Comparison of ENCODE assay signal across 11 mouse cellular contexts in genomic region chr12:53992411-53992810, GRCm38 (mm10).
DNase-seq lines count a peak whose midpoint lies in the region; ATAC-seq and TF ChIP-seq lines count a peak whose summit lies in the region.
"Had no signal": no experiment of that assay in that cellular context is flagged by ENCODE, and none has a peak within 500 bp of the region (broad histone marks: within the 10 kb centered on the region; RNA-seq: fewer than 3 reads in every experiment).

No protein-coding gene starts in this region.

- no peak overlapping the region for H3K4me3 ChIP-seq in forebrain, postnatal 0 days (ENCODE audit: low read depth, low read length)
- H3K4me3 ChIP-seq in forebrain, embryonic 16.5 days (replicated peaks; ENCODE audit: low read length), result no peak overlapping the region
- no peak overlapping the region for H3K4me3 ChIP-seq in lung, embryonic 14.5 days (ENCODE audit: low read depth, low read length)
- H3K4me3 ChIP-seq in bone marrow, adult 2 months (replicated peaks; ENCODE audit: control insufficient read depth, low read depth, low read length), result no peak overlapping the region
- H3K4me3 ChIP-seq in forebrain, embryonic 13.5 days, result no peak overlapping the region
- H3K4me3 ChIP-seq: embryonic facial prominence, embryonic 15.5 days had no signal

- no peaks in the 10 kb centered on the region for H3K4me1 ChIP-seq in forebrain, postnatal 0 days (ENCODE audit: insufficient read depth)
- H3K4me1 ChIP-seq in forebrain, embryonic 16.5 days (replicated peaks; ENCODE audit: control insufficient read depth, insufficient read depth, low read length), result peaks cover 3% of the 10 kb centered on the region; the same call in 1 of the 2 replicates
- H3K4me1 ChIP-seq in lung, embryonic 14.5 days (ENCODE audit: insufficient read depth), result no peaks in the 10 kb centered on the region
- no peaks in the 10 kb centered on the region for H3K4me1 ChIP-seq in bone marrow, adult 2 months (ENCODE audit: control insufficient read depth, insufficient read depth, low read length)
- peaks cover 16% of the 10 kb centered on the region for H3K4me1 ChIP-seq in forebrain, embryonic 13.5 days
- H3K4me1 ChIP-seq: embryonic facial prominence, embryonic 15.5 days had no signal

- TF ChIP-seq POLR2A in bone marrow, adult 2 months (IDR thresholded peaks at IDR 0.05; ENCODE audit: borderline replicate concordance, control insufficient read depth, low read depth, low read length), result no peak

- 96% methylated on average over 6 of the region's 6 CpGs for WGBS in forebrain, postnatal 0 days
- WGBS in forebrain, embryonic 16.5 days, result 98% methylated on average over 6 of the region's 6 CpGs
- 95% methylated on average over 6 of the region's 6 CpGs for WGBS in lung, embryonic 14.5 days
- 88% methylated on average over 6 of the region's 6 CpGs for WGBS in bone marrow, adult 2 months
- 96% methylated on average over 6 of the region's 6 CpGs for WGBS in forebrain, embryonic 13.5 days

- H3K9ac ChIP-seq in forebrain, postnatal 0 days, result no peak overlapping the region
- H3K9ac ChIP-seq in forebrain, embryonic 16.5 days (replicated peaks; ENCODE audit: low read depth, low read length), result no peak overlapping the region
- no peak overlapping the region for H3K9ac ChIP-seq in lung, embryonic 14.5 days
- H3K9ac ChIP-seq in forebrain, embryonic 13.5 days, result no peak overlapping the region
- H3K9ac ChIP-seq: embryonic facial prominence, embryonic 15.5 days; hindbrain, embryonic 14.5 days had no signal

- DNase-seq in forebrain, postnatal 0 days, result no peak
- DNase-seq in lung, embryonic 14.5 days, result no peak
- no peak for DNase-seq in lung, postnatal 14 days
- DNase-seq in splenic B cell, adult 2 months (ENCODE audit: low read depth, low spot score), result peak; percentile 33
- no peak for DNase-seq in right cerebral cortex, postnatal 10 days (ENCODE audit: low spot score in 2 of 2)

- peak; percentile 47 for TF ChIP-seq CTCF in forebrain, postnatal 0 days (IDR thresholded peaks at IDR 0.05; ENCODE audit: low read depth)
- peak; percentile 60 for TF ChIP-seq CTCF in lung, embryonic 14.5 days (IDR thresholded peaks at IDR 0.05; ENCODE audit: low read depth)
- peak; percentile 63 for TF ChIP-seq CTCF in bone marrow, adult 2 months (IDR thresholded peaks at IDR 0.05; ENCODE audit: control insufficient read depth, insufficient read depth, low read length)

- H3K27me3 ChIP-seq in forebrain, postnatal 0 days (ENCODE audit: insufficient read depth, low read length), result no peaks in the 10 kb centered on the region
- H3K27me3 ChIP-seq in forebrain, embryonic 16.5 days (replicated peaks; ENCODE audit: control insufficient read depth, insufficient read depth, low read length), result no peaks in the 10 kb centered on the region
- H3K27me3 ChIP-seq in lung, embryonic 14.5 days (ENCODE audit: insufficient read depth, low read length), result no peaks in the 10 kb centered on the region
- no peaks in the 10 kb centered on the region for H3K27me3 ChIP-seq in splenic B cell, adult 2 months (ENCODE audit: control insufficient read depth, insufficient read depth, low read length, poor library complexity, severe bottlenecking)
- peaks cover 5% of the 10 kb centered on the region; the same call in 1 of the 2 replicates for H3K27me3 ChIP-seq in forebrain, embryonic 13.5 days
- H3K27me3 ChIP-seq: embryonic facial prominence, embryonic 15.5 days had no signal

- no peak overlapping the region for H3K4me2 ChIP-seq in forebrain, postnatal 0 days (ENCODE audit: low read depth)
- no peak overlapping the region for H3K4me2 ChIP-seq in forebrain, embryonic 16.5 days (ENCODE audit: low read length)
- no peak overlapping the region for H3K4me2 ChIP-seq in lung, embryonic 14.5 days
- H3K4me2 ChIP-seq in forebrain, embryonic 13.5 days, result no peak overlapping the region
- H3K4me2 ChIP-seq: embryonic facial prominence, embryonic 15.5 days; hindbrain, embryonic 14.5 days had no signal

- H3K36me3 ChIP-seq in forebrain, postnatal 0 days (ENCODE audit: insufficient read depth), result no peaks in the 10 kb centered on the region
- no peaks in the 10 kb centered on the region for H3K36me3 ChIP-seq in forebrain, embryonic 16.5 days (ENCODE audit: control insufficient read depth, insufficient read depth)
- no peaks in the 10 kb centered on the region for H3K36me3 ChIP-seq in lung, embryonic 14.5 days (ENCODE audit: insufficient read depth)
- H3K36me3 ChIP-seq in splenic B cell, adult 2 months (ENCODE audit: control insufficient read depth, insufficient read depth, low read length, poor library complexity, severe bottlenecking), result no peaks in the 10 kb centered on the region
- no peaks in the 10 kb centered on the region for H3K36me3 ChIP-seq in forebrain, embryonic 13.5 days (ENCODE audit: poor library complexity, severe bottlenecking)
- H3K36me3 ChIP-seq: embryonic facial prominence, embryonic 15.5 days had no signal

- no peaks in the 10 kb centered on the region for H3K9me3 ChIP-seq in forebrain, postnatal 0 days (ENCODE audit: low read length)
- peaks cover 3% of the 10 kb centered on the region; the same call in 1 of the 2 replicates for H3K9me3 ChIP-seq in forebrain, embryonic 16.5 days (ENCODE audit: control insufficient read depth, low read length)
- H3K9me3 ChIP-seq in lung, embryonic 14.5 days (ENCODE audit: low read depth, low read length), result no peaks in the 10 kb centered on the region
- no peaks in the 10 kb centered on the region for H3K9me3 ChIP-seq in forebrain, embryonic 13.5 days (replicated peaks)
- H3K9me3 ChIP-seq: embryonic facial prominence, embryonic 15.5 days had no signal

- no peak overlapping the region for H3K27ac ChIP-seq in forebrain, postnatal 0 days (ENCODE audit: low read depth, low read length)
- H3K27ac ChIP-seq in forebrain, embryonic 16.5 days (ENCODE audit: low read length), result no peak overlapping the region
- H3K27ac ChIP-seq in lung, embryonic 14.5 days (ENCODE audit: low read depth), result no peak overlapping the region
- H3K27ac ChIP-seq in bone marrow, adult 2 months (ENCODE audit: control insufficient read depth, insufficient read depth, low read depth, low read length, poor library complexity), result no peak overlapping the region
- no peak overlapping the region for H3K27ac ChIP-seq in forebrain, embryonic 13.5 days
- H3K27ac ChIP-seq: embryonic facial prominence, embryonic 15.5 days; hindbrain, embryonic 14.5 days; macrophage had no signal

- no peak for ATAC-seq in forebrain, postnatal 0 days
- no peak for ATAC-seq in forebrain, embryonic 16.5 days
- ATAC-seq in lung, embryonic 14.5 days (ENCODE audit: insufficient read depth), result no peak
- no peak for ATAC-seq in forebrain, embryonic 13.5 days
